Mouse (Mus musculus) erythroblast, adult 5-6 weeks (primary cell): ENCODE measurements around the gene Kctd6. TPM values are rescaled to one million over a fixed set of nuclear protein-coding genes. Genes with fewer than 3 reads are reported as not detected.
"Not testable (repeated sequence)": the region's sequence is repeated elsewhere in the genome, so short reads cannot be mapped to it uniquely, and the experiment has no call there.

Experiments used
- ATAC-seq: replicated peaks from 2 replicates; pipeline ENCODE4 v1.8.0; 2016; ENCODE audit warnings: moderate number of reproducible peaks, mild to moderate bottlenecking, moderate TSS enrichment, inconsistent platforms; ENCODE audit not compliant: poor library complexity, low FRiP score, severe bottlenecking
- total RNA-seq, 2 experiments: library from RNA; stranded (forward) in 1 of 2; stranded (reverse) in 1 of 2; fragments of 150-400 nt in 1 of 2; fragments of 200-764, 138-1000 nt in 1 of 2; gene quantifications; 2 replicates each; pipeline versions ENCODE4 v1.2.3 to v1.2.4; 2015 to 2017; ENCODE audit warnings: low replicate concordance in 2 of 2

Kctd6 gene
- 1.2 and 2.3 TPM in 2 replicates for total RNA-seq (2015; ENCODE audit: low replicate concordance)
- 5.4 and 6.6 TPM in 2 replicates for total RNA-seq (2017; ENCODE audit: low replicate concordance)

DNA sequence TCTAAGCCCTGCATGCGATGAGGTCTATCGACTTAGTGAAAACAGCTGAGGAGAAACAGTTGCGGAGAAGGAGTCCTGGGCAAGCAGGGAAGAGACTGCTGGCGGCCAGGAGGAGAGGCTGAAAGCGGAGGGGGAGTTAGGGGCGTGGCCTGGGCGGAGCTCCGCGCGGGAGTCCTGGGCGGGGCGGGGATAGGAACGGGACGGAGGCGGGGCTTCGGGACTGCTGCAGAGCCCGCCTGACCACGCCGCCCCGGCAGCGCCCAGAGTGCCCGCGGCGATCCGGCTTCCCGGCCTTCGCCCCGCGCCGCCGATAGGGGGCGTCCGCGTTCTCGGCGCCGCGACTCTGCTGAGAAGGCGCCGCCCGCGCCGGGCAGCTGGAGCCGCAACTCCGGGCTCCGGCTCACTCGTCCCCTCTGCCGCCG is at the start of gene Kctd6:
Kctd6 (plus strand) TSS at position 338 of the 422 bp plus-strand sequence.
- ATAC-seq, result peak; percentile 98

DNA sequence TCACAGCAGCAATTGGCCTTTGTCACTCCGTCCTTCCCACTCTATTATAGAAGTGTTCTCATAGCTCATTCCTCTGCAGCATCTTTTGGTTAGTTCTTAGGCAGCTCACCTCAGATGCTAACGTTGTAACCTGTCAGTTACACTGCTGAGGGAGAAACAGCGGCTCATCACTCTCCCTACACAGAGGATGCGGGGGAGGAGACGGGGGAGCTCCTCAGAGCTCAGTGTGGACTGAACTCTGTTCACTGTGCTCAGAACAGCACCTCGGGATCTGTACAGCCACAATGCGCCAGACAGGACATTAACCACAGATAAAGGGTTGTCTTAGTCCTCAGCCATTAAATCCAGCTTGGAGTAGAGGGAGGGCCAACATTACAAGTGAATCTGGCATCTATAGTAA is 49.5 kb upstream of the Kctd6 start:
- ATAC-seq, result no peak

DNA sequence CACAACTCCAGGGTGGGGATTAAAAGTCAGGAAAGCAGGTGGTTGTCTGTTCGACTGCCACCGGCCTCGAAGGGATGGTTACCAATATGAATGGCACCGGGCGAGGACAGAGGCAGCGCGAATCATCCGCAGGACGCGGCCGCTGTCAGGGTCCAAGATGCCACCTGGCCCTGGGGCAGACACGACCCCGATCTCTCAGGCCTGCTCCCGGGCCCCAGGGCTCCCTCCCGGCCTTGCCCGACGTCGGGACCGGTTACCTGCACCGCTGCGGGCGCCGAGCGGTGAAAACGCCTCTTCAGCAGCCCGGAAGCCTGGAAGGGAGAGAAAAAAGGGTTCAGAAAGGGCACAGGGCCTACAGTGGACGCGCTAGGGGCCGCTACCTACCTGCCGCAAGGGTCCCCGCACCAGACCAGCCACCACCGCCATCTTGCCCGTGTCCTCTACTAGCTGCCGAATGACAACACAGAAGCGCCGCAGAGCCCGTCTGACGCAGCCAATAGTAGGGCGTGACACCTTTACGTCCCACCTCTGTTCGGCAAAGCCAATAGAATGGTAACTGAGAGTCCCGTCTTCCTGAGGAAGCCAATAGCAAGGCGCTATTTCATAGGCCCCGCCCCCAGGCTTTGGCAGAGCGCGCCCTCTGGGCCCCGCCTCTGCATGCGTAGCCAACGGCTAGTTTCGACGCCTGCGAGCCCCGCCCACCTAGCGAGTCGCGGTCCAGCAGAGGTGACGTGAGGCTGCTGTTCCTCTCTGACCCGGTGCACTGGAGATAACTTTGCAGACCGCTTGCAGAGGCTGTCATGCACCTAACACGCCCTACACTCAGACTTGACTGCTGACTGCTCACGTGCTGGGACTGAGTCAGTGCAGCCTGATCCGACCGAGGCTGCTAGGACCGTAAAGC is 41.2 kb upstream of the Kctd6 start, which contains the start of gene Pdhb:
Pdhb (minus strand) TSS at position 519 of the 904 bp plus-strand sequence.
- peak; percentile 96 for ATAC-seq

- ATAC-seq, result not testable (repeated sequence)
Measured at GRCm38 (mm10) chr14:8173542-8174250, 40.2 kb upstream of the Kctd6 start.

- no peak for ATAC-seq
Measured at GRCm38 (mm10) chr14:8174634-8175033, 39.3 kb upstream of the Kctd6 start.

DNA sequence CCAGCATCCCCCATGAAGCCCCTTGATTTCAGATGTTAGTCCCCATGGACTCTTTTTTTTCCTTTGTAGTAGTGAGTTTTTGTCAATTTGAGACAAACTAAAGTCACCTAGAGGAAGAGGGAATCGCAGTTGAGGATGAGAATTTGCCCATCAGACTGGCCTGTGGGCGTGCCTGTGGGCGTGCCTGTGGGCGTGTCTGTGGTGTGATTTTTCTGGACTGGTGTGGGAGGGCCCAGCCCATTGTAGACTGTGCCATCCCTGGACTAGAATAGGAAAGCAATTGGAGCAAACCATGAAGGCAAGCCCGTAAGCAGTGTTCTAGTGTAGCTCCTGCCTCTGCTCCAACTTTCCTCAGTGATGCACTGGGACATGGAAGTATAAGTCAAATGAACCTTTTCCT is 37.7 kb upstream of the Kctd6 start:
- no peak for ATAC-seq

- no peak for ATAC-seq
Measured at GRCm38 (mm10) chr14:8180371-8181035, 33.4 kb upstream of the Kctd6 start.

GRCm38 (mm10) chr14:8183330-8183729 is 30.6 kb upstream of the Kctd6 start:
- peak; percentile 86 for ATAC-seq

GRCm38 (mm10) chr14:8186278-8187045 is 27.5 kb upstream of the Kctd6 start:
- no peak for ATAC-seq

DNA sequence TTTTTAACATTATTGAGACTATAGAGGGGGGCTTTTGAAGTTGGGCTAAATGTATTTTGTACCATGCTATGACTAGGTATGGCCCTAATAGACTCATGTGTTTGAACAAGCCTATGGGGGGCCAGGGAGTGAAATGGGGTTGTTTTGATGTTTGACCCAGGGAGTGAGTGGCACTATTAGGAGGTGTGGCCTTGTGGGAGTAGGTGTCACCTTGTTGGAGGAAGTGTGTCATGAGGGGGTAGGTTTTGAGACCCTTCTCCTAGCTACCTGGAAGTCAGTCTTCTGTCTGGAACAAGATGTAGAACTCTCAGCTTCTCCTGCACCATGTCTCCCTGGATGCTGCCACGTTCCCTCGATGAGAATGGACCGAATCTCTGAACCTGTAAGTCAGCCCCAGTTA is 23.4 kb upstream of the Kctd6 start:
- ATAC-seq, result no peak

DNA sequence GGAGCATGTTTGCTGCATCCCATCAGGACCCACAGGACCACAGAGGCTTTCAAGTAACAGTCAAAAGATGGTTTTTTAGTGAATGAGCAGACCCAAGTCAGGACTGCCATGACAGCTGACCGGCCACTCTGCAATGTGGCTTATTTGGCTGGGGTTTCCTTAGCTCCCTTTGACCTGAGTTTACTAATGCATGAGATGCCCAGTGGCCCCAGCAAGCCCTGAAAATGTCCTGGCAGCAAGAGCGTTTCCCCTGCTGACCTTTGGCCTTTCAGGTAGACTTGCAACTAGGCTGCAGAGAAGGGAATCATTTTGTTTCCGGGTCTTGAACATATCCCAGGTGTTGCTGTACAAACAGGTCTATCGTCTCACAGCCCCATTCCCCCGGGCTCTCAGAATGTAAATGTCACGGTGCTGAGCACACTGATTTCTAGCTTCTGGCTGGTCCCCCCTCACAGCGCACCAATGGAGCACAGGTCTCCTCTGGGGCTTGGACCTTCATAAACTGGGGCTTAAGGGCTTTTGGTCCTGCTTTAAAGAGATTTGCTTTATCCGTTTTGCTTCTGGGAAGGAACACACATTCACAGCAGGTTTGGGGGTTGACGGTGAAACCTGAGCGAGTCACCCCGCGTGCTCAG is 22.5 kb upstream of the Kctd6 start:
- ATAC-seq, result no peak

- ATAC-seq, result no peak
Measured at GRCm38 (mm10) chr14:8192727-8193126, 21.2 kb upstream of the Kctd6 start.

- no peak for ATAC-seq
Measured at GRCm38 (mm10) chr14:8200769-8201168, 13.2 kb upstream of the Kctd6 start.

- no peak for ATAC-seq
Measured at GRCm38 (mm10) chr14:8201715-8202114, 12.2 kb upstream of the Kctd6 start.

DNA sequence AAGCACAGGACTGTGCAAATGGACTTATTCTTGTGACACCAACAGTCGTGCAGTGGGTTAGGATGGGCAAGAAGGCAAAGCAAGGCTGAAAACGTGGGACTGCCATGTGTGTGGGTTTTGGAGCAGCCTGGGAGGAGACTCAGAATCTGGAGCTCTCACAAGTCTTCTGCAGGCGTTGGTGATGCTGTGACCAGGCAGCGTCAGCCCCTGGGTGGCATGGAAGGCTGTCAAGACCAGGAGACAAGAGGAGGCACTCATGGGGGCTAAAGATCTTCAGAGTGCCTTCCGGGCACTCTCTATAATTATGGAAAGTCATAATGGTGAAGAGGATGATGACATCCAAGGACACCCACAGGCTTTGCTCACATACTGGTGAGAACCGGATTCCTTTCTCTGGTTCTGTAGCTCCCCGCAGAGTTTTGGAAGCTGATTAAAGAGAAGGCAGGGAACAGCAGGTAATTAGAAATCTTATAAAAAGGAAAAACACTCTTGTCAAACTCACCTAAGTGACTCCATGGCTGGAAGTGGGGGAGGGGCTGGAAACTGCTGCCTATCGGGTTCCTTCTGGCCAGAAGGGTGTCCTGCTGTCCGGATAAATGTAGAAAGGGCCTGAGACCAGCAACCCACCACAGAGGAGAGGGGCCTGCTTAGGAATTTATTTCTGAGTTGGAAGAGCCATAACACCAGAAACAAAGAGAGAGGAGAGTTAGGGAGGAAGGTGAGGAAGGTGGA is 7.6 kb upstream of the Kctd6 start:
- ATAC-seq, result no peak

DNA sequence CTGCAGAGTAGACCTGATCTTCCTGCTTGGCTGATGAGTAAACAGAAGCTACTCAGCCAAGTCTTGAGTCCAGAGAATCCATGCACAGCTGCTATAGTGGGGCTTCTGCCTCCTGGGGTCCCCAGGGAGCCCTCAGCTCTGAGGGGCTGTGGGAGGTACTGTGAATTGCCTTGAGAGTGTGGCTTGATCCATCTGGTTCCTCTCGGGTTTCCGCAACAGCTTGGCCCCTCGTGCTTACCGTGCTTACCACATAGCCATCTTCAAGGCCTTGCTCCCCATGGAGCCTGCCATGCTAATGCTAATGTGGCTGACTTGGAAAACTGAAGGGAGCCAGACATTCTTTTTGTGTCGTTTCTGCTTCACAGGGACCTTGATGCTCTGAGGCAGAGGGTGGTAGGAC is 6.8 kb upstream of the Kctd6 start:
- no peak for ATAC-seq

- ATAC-seq, result no peak
Measured at GRCm38 (mm10) chr14:8207543-8207942, 6.4 kb upstream of the Kctd6 start.

DNA sequence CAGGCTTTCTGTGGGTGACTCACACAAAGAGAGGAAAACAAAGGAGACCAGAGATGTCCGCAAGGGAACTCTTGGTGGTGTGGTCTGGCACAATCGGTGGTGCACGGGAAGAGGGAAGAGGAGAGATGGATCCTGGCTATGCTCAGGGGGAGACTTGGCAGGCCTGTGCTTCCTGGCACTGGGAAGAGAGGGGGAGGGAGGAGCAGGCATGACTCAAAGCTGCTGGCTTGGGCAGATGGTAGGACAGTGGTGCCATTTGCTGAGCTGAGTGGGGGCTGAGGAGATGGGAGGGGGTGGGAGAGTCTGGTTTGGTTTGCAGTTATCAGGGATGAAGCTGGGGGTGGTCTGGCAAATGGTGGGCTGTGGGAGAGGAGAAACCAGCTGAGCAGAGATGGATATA is 5.1 kb upstream of the Kctd6 start:
- ATAC-seq, result no peak
